Mouse (Mus musculus): ENCODE measurements around the gene Nek10.
"Not testable (repeated sequence)": the region's sequence is repeated elsewhere in the genome, so short reads cannot be mapped to it uniquely, and the experiment has no call there.

Nek10 gene

GRCm38 (mm10) chr14:14803115-14803514 is at the start of gene Nek10:
Gene Nek10, plus strand, starts transcription at chr14:14803415.
- not testable (repeated sequence) for DNase-seq (ENCODE audit: low spot score in 2 of 2)

- no peak for DNase-seq (ENCODE audit: low spot score in 2 of 2)
Measured at GRCm38 (mm10) chr14:14781169-14781568, 22.0 kb upstream of the Nek10 start.

GRCm38 (mm10) chr14:14784223-14784622 is 19.0 kb upstream of the Nek10 start:
- no peak for DNase-seq (ENCODE audit: low spot score in 2 of 2)

- DNase-seq (ENCODE audit: low spot score in 2 of 2) = no peak
Measured at GRCm38 (mm10) chr14:14786979-14787378, 16.2 kb upstream of the Nek10 start.

DNA sequence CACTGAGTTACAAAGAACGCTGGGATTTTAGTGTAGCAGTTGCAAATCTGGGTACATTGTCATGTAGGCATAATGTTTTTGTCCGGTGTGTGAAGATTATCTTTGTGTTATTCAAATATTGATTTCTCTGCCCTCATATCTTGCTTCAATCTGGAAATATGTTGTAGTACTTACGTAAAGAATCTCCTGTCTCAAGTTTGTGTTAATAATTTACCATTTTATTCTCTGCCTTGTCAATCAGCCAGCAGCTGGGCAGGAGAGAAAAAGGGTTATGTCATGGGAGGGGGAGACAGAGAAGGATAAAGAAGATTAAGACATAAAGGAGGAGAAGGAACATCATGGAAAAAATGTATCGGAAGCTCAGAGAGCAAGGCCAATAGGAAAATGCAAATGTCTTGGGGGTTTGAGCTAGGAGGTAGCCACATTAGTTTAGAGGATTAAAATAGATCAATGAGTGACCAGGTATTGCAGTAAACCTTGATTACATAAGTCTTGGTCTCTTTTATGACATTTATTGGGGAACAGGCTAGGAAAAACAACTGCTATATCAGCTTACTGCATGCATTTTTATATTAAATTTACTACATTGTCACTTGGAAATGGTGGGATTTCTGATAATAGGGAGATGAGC is 13.3 kb upstream of the Nek10 start:
- no peak for DNase-seq (ENCODE audit: low spot score in 2 of 2)

- DNase-seq (ENCODE audit: low spot score in 2 of 2) = no peak
Measured at GRCm38 (mm10) chr14:14799861-14800260, 3.4 kb upstream of the Nek10 start.

DNA sequence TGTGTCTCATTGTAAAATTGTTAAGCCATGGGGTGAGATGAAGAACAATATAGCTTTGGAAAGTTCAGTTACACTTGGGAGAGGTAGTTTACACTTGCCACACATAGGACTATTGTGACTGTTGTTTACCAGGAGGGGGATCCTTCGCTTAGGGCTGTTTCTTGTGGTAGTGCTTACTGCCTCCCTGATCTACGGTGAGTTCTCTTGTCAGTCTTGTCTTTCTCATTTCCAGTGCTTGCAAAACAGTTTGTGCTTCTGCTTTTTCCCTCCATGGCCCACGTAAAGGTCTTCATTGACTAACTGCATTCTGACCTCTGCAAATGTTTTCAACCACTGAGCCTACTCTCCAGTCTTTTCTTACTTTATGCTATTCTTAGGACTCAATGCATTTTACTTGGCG is 2.9 kb upstream of the Nek10 start:
- DNase-seq (ENCODE audit: low spot score in 2 of 2) = no peak

- DNase-seq (ENCODE audit: low spot score in 2 of 2) = no peak
Measured at GRCm38 (mm10) chr14:14800810-14801209, 2.4 kb upstream of the Nek10 start.

DNA sequence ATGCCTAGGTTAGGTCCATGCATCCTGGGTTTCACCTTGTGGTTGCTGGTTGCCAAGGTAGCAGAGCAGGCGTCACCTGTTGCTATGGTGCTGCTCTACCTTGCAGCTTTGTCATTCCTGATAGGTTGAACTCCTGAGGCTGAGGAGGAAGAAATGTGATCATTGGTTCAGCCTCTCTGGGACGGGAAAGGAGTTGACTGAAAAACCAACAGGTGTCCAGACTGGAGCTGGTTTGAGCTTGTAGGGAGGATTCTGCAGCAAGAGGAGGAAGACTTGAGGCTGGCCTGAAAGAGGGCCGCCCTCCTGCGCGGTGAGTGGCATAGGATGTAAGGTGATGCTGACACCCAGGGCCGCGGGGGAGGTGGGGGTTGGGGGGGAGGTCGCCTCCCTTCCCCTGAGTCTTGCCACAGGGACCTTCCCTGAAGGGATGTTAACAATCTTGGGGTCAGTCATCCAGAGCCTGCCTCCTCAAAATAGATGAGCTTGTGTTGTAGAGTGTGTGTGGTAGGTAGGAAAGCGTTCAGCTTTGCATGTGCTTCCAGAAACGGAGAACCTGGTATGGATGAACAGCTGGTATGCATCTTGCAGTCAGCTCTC is 804 bp downstream of the Nek10 start:
- DNase-seq (ENCODE audit: low spot score in 2 of 2) = peak; percentile 6 to 50

DNA sequence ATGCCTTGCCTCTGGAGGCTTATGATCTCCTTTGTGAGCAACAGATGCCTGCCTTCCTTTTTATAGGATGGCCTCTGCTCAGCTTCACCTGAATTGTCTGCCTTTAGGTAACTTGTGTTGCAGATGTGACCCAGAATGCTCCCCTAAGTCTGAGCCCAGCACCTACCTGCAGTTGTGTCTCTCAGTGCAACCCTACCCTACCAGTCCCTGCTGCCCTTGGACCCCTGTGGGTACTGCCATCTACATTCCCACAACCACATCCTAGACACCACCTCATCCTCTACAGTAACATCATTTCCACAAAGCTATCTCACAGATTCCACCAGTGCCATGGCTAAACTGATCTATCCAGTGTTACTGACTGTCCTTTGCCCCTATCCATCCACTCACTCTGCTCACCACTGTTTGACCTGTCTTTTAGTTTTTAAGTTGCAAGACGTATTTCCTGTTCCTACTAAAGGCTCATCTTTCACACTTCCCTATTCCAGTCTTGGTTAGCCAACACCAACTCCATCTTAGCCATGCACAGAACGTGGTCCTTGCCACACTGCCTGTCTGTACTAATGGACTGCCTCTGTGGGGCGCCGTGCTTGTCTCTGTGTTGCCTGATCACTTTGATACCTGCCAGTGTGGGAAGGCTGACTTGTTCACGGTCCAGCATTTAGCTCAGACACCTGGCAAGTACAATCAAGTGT is 1.4 kb downstream of the Nek10 start:
- DNase-seq (ENCODE audit: low spot score in 2 of 2) = no peak

GRCm38 (mm10) chr14:14832520-14833240 is 29.5 kb downstream of the Nek10 start:
- DNase-seq (ENCODE audit: low spot score in 2 of 2) = peak; percentile 19 to 35

DNA sequence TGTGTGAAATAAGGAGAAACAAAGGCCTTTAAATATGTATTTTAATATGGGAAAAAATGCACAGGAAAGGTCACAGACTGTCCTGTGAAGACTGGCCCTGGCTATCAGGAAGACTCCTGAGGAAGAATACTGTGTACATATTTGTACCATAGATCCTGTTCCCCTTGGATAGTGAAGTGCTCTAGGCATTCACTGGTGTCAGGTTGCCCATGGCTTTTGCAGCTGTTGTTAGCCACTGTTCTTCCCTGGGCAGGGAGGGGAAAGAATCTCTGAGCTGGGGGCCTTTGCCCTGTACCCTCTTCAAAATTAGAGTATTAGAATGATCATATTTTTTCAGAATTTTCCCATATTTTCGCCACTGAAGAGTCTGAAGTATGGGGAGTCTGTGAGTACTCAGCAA is 30.3 kb downstream of the Nek10 start:
- DNase-seq (ENCODE audit: low spot score in 2 of 2) = no peak

DNA sequence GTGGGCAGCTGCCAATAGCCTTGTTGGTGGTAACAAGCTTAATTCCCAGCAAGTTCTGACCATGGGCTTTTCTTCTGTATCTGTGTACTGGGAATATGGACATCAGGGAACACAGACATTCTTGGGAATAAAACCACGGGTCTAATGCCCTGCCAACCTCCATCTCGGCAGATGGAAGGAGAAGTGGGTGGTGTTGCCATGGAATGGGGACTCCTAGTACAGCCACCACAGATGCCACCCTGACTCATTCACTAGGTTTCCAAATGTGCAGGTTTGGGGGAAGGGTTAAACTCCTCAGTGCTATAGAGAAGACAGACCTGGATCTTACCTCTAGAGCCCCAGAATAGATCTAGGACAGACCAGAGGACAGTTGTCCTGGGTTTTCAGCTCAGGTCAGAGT is 31.1 kb downstream of the Nek10 start:
- DNase-seq (ENCODE audit: low spot score in 2 of 2) = peak; percentile 27 to 43

- no peak for DNase-seq (ENCODE audit: low spot score in 2 of 2)
Measured at GRCm38 (mm10) chr14:14837627-14838026, 34.4 kb downstream of the Nek10 start.

GRCm38 (mm10) chr14:14838109-14838508 is 34.9 kb downstream of the Nek10 start:
- DNase-seq (ENCODE audit: low spot score in 2 of 2) = no peak

- DNase-seq (ENCODE audit: low spot score in 2 of 2) = no peak
Measured at GRCm38 (mm10) chr14:14842734-14843530, 39.7 kb downstream of the Nek10 start.

- no peak for DNase-seq (ENCODE audit: low spot score in 2 of 2)
Measured at GRCm38 (mm10) chr14:14852838-14853237, 49.6 kb downstream of the Nek10 start.

DNA sequence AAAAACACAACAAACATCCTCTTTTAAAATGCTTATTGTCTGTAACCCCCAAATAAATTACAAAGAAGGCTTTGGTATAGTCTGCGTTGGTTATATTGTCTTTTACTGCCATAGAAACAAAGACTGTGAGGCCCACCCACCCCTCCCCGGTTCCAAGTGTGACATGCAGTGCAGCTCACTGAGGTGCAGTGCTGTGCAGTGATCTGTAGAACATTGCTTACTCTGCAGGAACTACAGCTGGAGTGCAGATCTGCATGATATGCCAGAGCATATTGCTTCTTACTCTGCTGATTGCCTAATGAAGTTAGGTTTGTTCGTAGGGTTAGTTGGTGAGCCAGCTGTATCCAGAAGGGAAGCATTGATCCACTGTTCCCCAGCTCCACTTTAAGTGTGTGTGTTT is 57.1 kb downstream of the Nek10 start:
- DNase-seq (ENCODE audit: low spot score in 2 of 2) = no peak

GRCm38 (mm10) chr14:14863690-14864356 is 60.6 kb downstream of the Nek10 start:
- peak; percentile 75 to 86 for DNase-seq (ENCODE audit: low spot score in 2 of 2)

DNA sequence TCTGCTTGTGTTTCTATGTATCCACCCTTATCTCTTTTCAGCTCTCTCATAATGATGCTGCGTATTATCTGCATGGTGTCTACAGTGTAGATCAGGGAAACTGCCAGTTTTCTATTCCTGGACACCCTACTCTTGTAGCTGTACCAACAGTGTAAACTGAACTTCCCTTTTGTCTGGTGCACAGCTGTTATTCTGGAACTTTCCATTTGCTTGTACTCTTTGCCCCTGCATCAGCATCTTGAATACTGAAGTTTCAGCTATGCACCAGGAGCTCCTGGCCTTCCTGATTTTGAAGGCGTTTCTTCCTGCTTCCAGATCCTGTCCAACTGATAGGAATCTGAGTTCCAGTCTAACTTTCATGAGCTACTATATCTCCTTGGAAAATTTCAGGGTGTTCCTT is 66.0 kb downstream of the Nek10 start:
- no peak for DNase-seq (ENCODE audit: low spot score in 2 of 2)

- no peak for DNase-seq (ENCODE audit: low spot score in 2 of 2)
Measured at GRCm38 (mm10) chr14:14870059-14870458, 66.8 kb downstream of the Nek10 start.
